Mouse (Mus musculus) thymus, adult 2 months (tissue): ENCODE measurements around the gene Lmna.

Experiments
- CTCF ChIP-seq: fragments of 200-500 bp; IDR thresholded peaks from 2 replicates; pipeline ENCODE4 v1.5.1; 2012; ENCODE audit warnings: mild to moderate bottlenecking, control low read depth, low read length, moderate library complexity, borderline replicate concordance; ENCODE audit not compliant: control insufficient read depth, poor library complexity, insufficient read depth; ENCODE audit errors: extremely low read depth
- POLR2A ChIP-seq: fragments of 200-500 bp; IDR thresholded peaks from 2 replicates; pipeline ENCODE4 v1.6.1; 2012; ENCODE audit warnings: mild to moderate bottlenecking, low read length, control low read depth, moderate library complexity; ENCODE audit not compliant: control insufficient read depth, poor library complexity, insufficient read depth; ENCODE audit errors: extremely low read depth

DNA sequence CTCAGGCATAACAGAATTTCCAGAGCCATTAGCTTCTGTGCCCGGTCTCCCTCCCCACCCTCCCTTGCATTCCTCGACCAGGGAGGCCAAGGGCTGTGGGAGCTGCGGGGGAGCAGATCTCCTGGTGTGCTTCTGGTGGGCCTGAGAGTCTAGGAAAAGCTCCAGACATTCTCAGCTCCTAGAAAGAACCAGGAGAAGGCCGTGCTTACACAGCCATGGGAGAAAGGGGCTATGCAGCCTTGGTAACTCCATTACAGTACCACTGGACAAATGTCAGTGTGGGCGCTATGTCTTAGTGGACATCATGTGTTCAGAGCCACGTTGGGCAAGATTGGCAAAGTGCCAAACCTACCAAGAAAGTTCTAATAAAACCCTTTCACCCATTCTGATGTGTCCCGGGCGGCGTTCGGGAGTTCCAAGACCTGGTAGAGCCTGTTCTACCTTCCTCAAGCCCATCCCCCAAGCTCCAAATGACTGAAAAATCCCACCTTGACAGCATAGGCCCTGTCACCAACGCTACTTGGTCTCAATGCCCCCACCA lies 7.7 kb downstream of the Lmna start:
- no peak for TF ChIP-seq CTCF
- no peak for TF ChIP-seq POLR2A
